Mouse (Mus musculus) naive thymus-derived CD4-positive, alpha-beta T cell, adult 2 months (primary cell): ENCODE results near the gene Pdcd10.

Experiments used
- DNase-seq: peaks from one replicate; pipeline ENCODE4 v3.0.0-alpha.2; 2011; ENCODE audit warnings: low read depth

Gene Pdcd10

GRCm38 (mm10) chr3:75556695-75557291 is at the start of gene Pdcd10:
Pdcd10 (minus strand) TSS chr3:75556856.
- peak; percentile 100 for DNase-seq

DNA sequence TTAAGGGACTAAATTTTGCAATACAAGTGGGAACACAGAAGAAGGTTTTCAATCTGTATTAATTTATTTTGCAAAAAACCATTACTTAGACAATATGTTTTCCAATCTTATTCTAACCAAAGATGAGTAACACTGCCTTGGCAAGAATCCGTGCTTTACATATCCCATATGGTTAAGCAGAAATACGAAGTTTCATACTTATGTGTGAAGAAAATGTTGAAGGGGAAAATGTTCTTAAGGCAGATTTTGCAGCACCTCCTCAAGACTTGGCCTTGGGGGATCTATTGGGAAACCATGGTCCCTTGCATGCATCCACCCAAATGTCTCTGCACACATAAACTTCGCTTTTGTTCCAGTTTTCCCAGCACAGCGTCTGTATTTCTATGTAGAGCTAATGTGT is 28.2 kb upstream of the Pdcd10 start:
- DNase-seq = no peak

- DNase-seq = no peak
These were observed 26.6 kb upstream of the Pdcd10 start for GRCm38 (mm10) chr3:75583293-75583692.

DNA sequence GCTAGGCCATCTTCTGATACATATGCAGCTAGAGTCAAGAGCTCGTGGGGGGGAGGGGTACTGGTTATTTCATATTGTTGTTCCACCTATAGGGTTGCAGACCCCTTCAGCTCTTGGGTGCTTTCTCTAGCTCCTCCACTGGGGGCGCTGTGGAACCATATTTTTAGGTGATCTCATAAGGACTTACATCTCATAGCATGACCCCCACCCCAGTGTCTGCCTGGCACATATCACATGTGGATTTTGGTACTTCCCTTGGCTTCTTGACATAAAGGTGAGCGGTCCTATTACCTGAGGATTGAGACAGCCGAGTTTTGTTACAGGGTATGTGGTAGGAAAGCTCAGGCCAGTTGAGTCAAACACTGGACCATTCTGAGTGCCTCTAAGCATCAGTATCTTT is 22.7 kb upstream of the Pdcd10 start:
- DNase-seq = peak; percentile 77

- no peak for DNase-seq
These were observed 18.9 kb upstream of the Pdcd10 start for GRCm38 (mm10) chr3:75575582-75575981.

GRCm38 (mm10) chr3:75574074-75574473 is 17.4 kb upstream of the Pdcd10 start:
- DNase-seq = peak; percentile 21

GRCm38 (mm10) chr3:75557292-75557691 is 636 bp upstream of the Pdcd10 start, which contains the start of gene Serpini1:
Serpini1 (plus strand) TSS chr3:75557547.
- peak; percentile 97 for DNase-seq

DNA sequence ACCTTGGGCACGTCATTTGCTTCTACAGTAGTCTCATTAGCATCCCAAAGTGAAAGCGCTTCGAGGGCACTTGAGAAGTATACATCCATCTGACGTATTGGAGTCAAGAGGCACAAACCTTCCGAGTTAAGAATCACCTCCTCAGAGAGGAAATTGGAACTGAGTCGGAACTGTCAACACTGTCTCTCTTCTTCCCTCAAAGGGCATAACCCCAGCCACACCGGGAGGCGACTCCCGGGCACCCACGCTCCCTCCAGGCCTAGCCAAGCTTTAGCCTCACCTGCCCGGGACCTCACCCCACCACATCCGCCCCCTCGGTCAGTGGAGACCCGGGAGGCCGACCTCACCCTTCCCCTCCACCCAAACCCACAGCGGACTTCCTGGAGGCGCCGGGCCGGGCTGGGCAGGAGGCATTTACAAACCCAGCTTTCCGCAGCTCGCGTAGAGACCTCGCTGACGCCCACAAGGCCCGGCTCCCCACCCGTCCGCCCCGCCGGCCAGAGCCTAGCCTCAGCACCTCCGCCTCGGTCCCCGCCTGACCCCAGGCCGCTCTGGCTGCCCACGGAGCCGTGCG is 448 bp downstream of the Pdcd10 start:
- DNase-seq = peak; percentile 84

- no peak for DNase-seq
These were observed 5.4 kb downstream of the Pdcd10 start for GRCm38 (mm10) chr3:75551248-75551647.

GRCm38 (mm10) chr3:75544287-75544686 is 12.4 kb downstream of the Pdcd10 start:
- DNase-seq = no peak

DNA sequence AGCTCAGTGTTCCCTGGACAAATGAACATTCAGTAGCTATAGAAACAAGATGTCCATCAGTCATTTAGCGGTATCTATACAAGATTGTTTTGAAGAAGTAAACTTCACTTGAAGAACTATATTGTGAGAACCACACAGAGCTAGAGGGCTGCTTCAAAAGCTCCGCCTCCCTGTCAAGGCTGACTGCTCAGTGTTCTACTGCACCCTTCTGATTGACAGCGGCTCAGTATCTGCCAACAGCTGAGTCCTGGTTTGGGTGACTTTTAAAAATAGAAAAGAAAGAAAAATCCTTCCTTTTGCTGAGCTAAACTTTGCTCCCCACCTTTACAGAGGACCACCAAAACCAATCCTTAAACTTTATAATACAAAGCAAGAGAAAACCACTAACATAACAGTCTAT is 13.8 kb downstream of the Pdcd10 start:
- no peak for DNase-seq

DNA sequence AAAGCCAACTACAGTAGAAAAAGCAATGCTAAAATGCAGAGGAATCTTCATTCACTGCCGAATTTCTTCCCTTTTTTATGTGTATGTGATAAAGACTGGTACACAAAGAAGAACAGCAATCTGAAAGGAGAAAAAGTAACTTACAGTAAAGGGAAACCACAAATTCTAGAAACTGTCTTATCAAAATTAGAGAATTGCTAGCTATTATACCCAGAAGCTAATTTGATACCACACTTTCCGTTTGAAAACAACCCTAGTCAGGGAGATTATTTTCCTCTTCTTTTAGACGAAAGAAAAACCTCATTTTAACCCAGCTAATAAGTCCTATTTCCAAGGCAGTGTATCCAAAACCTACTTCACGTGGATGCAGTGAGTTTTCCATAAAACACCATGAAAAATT is 15.4 kb downstream of the Pdcd10 start:
- no peak for DNase-seq

DNA sequence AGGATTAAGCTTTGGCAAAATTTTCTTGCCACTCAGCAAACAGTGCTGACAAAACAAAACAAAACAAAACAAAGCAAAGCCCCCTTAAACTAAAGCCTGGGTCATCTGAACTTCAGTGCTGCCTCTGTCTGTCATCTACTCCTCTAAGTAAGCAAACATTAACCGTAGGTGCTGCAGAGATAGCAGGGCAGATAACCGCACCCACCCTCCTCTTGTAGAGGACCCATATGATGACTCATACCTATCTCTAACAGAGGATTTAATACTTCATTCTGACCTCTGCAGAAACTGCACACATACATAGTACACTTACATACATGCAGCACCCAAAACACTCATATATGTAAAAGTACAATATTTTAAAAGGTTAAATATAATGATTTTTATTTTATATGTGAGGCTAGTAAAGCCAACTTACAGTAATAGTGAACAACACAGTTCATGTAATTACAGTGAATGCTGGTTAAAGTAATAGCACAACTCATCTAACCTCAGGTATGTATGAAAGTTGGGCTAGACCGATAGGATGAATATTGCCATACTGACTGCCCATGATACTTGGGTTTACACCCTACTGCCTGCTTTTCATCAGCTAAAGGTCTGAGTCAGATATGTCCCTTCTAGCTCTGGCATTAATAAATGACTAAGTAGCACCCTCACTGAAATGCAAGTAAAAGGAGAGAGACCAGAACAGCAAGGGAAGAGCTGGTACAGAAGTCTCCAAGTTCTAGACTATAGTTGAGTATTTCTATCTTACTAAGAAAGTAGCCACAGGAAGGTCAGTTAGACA is 22.4 kb downstream of the Pdcd10 start:
- DNase-seq = no peak

GRCm38 (mm10) chr3:75531074-75531473 is 25.6 kb downstream of the Pdcd10 start:
- DNase-seq = no peak

- DNase-seq = no peak
These were observed 34.1 kb downstream of the Pdcd10 start for GRCm38 (mm10) chr3:75522527-75522926.

DNA sequence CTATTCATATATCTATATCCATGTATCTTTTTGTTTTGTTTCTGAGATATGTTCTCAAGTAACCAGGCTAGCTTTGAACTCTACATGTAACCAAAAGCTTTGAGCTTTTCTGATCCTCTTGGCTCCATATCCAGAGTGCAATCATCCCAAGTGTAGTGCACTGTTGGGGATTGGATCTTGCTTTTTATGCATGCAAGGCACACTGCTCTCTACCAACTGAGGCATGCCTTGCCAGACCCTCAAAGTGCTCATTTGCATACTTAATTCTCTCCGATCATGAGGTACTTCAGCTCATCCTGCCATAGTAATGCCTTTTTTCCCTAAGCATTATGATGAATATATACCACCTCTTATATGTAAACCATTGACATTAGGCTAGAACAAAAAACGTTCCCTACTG is 35.3 kb downstream of the Pdcd10 start:
- DNase-seq = no peak

GRCm38 (mm10) chr3:75517631-75518250 is 38.9 kb downstream of the Pdcd10 start:
- DNase-seq = peak; percentile 71

DNA sequence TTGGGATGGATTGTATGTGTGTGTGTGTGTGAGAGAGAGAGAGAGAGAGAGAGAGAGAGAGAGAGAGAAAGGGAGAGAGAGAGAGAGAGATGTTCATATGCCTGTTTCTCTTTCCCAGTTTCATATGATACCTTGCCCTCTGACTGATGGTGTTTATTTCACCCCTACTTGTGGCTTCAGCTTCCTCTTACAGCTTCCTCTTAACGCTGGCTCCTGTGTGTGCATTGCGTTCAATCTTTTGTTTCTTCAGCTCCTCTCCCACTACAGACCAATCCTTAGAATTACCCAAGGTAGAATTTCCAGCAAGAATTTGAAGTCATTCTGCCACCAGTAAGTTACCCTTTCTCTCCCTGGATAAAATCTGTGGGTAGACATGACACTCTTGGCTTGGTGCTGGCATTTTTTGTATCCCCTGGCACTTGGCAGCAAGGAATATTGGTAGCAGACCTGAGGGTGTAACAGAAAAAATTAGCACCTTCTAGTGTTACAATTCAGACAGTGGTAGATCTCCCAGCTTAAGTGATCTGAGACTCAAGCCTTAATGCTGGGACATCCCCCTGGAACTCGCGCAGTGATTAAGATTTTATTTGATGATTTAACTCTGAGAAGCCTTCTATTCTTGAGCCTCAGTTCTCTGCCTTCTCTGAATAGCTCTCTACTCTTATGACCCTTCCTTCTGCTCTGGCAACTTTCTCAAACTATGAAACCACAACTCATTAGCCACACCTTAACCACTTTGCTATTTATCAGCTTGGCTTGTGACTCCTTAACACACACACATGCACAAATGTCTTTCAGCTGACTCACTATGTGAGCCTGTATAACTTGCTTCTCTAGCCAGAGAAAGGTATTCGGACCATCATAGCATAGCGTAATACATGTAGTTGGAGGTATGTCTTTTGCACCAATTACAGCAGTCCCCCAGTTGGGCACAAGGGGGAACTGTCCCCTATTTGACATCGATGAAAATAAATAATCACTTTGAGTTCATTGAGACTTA is 57.4 kb downstream of the Pdcd10 start:
- DNase-seq = peak; percentile 58

GRCm38 (mm10) chr3:75492913-75493312 is 63.7 kb downstream of the Pdcd10 start:
- no peak for DNase-seq

- no peak for DNase-seq
These were observed 74.6 kb downstream of the Pdcd10 start, which contains the start of gene Wdr49 for GRCm38 (mm10) chr3:75482056-75482455. Wdr49 (minus strand) TSS chr3:75482156.

- DNase-seq = no peak
These were observed 81.5 kb downstream of the Pdcd10 start for GRCm38 (mm10) chr3:75475106-75475505.
